Mouse (Mus musculus): ENCODE measurements around the gene Polrmt. TPM values are rescaled to one million over a fixed set of nuclear protein-coding genes. Genes with fewer than 3 reads are reported as not detected.

Polrmt gene
- total and polyA plus RNA-seq, 3 experiments: 13.5 to 50.5 (median 49.0) TPM

GRCm38 (mm10) chr10:79704970-79705360, 41.4 kb downstream of the Polrmt start:
- dilution Hi-C loops (cut with MboI; ENCODE audit: extremely low pct_ligation_motif_present, extremely low pct_unique_long_range_greater_than_20kb, low sequenced_read_pairs) (no loop called here), in situ Hi-C loops (cut with MboI; ENCODE audit: low pct_ligation_motif_present, low pct_unique_long_range_greater_than_20kb, low sequenced_read_pairs) (no loop called here)
- peak overlapping the region; percentile 95 for H3K9ac ChIP-seq (ENCODE audit: insufficient read depth, low read depth)
- H3K36me3 ChIP-seq (replicated peaks in 1 of 2; ENCODE audit: control insufficient read depth in 1 of 2, insufficient read depth in 1 of 2, low read length in 1 of 2): peaks cover 18 to 43% of the 10 kb centered on the region in 2 experiments
- H3K27me3 ChIP-seq (replicated peaks): no peaks in the 10 kb centered on the region
- peak overlapping the region; percentile 82 to 94 (median 87) for H3K4me3 ChIP-seq (replicated peaks in 1 of 3; ENCODE audit: low read depth in 2 of 3, low read length in 2 of 3, poor library complexity in 1 of 3)
- H3K27ac ChIP-seq (ENCODE audit: insufficient read depth, low read depth): no peak overlapping the region
- peak overlapping the region; percentile 64 for H3K4me2 ChIP-seq (ENCODE audit: insufficient read depth, low read depth, poor library complexity, severe bottlenecking)
- TF ChIP-seq MXI1 (IDR thresholded peaks at IDR 0.05; ENCODE audit: low read depth, low read length): 0 out of 2 replicates have a peak, but pooled peaks have one; percentile 5
- TF ChIP-seq SIN3A (IDR thresholded peaks at IDR 0.05; ENCODE audit: low read length): no peak
- no peaks in the 10 kb centered on the region for H3K9me3 ChIP-seq (replicated peaks; ENCODE audit: low read length)
- no peak for DNase-seq (ENCODE audit: extremely low read depth)
- H3K4me1 ChIP-seq (ENCODE audit: control insufficient read depth in 1 of 2, insufficient read depth in 2 of 2): peaks cover 21 to 33% of the 10 kb centered on the region in 2 experiments
- H3K79me2 ChIP-seq (replicated peaks; ENCODE audit: control insufficient read depth, extremely low read depth, insufficient read depth, poor library complexity, severe bottlenecking): peaks cover 46% of the 10 kb centered on the region

GRCm38 (mm10) chr10:79704065-79704969, 42.1 kb downstream of the Polrmt start, which contains the start of gene Bsg:
TSS of gene Bsg (plus strand) at chr10:79704491.
- in situ Hi-C loops (cut with MboI; ENCODE audit: low pct_ligation_motif_present, low pct_unique_long_range_greater_than_20kb, low sequenced_read_pairs): no loop called here
- H3K4me1 ChIP-seq (ENCODE audit: control insufficient read depth in 1 of 2, insufficient read depth in 2 of 2): peaks cover 21 to 33% of the 10 kb centered on the region in 2 experiments
- peak within 1 kb of the TSS; percentile 64 for H3K4me2 ChIP-seq (ENCODE audit: insufficient read depth, low read depth, poor library complexity, severe bottlenecking)
- DNase-seq (ENCODE audit: extremely low read depth): peak; percentile 98
- peak within 1 kb of the TSS; percentile 82 to 94 (median 87) for H3K4me3 ChIP-seq (replicated peaks in 1 of 3; ENCODE audit: low read depth in 2 of 3, low read length in 2 of 3, poor library complexity in 1 of 3)
- H3K79me2 ChIP-seq (replicated peaks; ENCODE audit: control insufficient read depth, extremely low read depth, insufficient read depth, poor library complexity, severe bottlenecking): peaks cover 46% of the 10 kb centered on the region
- H3K9me3 ChIP-seq (replicated peaks; ENCODE audit: low read length): no peaks in the 10 kb centered on the region
- H3K36me3 ChIP-seq (replicated peaks in 1 of 2; ENCODE audit: control insufficient read depth in 1 of 2, insufficient read depth in 1 of 2, low read length in 1 of 2): peaks cover 12 to 36% of the 10 kb centered on the region in 2 experiments
- dilution Hi-C loops (cut with MboI; ENCODE audit: extremely low pct_ligation_motif_present, extremely low pct_unique_long_range_greater_than_20kb, low sequenced_read_pairs): no loop called here
- no peak within 1 kb of the TSS for H3K27ac ChIP-seq (ENCODE audit: insufficient read depth, low read depth)
- peak within 1 kb of the TSS; percentile 95 for H3K9ac ChIP-seq (ENCODE audit: insufficient read depth, low read depth)
- H3K27me3 ChIP-seq (replicated peaks): no peaks in the 10 kb centered on the region
- TF ChIP-seq SMC3 (IDR thresholded peaks at IDR 0.05; ENCODE audit: low read depth, low read length) (peak; percentile 19; the same call in 1 of the 2 replicates), MXI1 (IDR thresholded peaks at IDR 0.05; ENCODE audit: low read depth, low read length) (peak; percentile 65; the same call in 1 of the 2 replicates), CHD1 (IDR thresholded peaks at IDR 0.05; ENCODE audit: low read depth, low read length) (no peak; the same call in 1 of the 2 replicates), MEF2A (IDR thresholded peaks at IDR 0.05; ENCODE audit: borderline replicate concordance, low read depth, low read length) (no peak), E2F4 (IDR thresholded peaks at IDR 0.05; ENCODE audit: insufficient replicate concordance, low read depth, low read length) (peak; percentile 65; the same call in 1 of the 2 replicates), ETS1 (conservative IDR thresholded peaks at IDR 0.05; ENCODE audit: low read depth, low read length) (no peak), BHLHE40 (IDR thresholded peaks at IDR 0.05; ENCODE audit: low read depth, low read length) (peak; percentile 92), EP300 (IDR thresholded peaks at IDR 0.05; ENCODE audit: low read length) (no peak), KAT2A (IDR thresholded peaks at IDR 0.05; ENCODE audit: insufficient replicate concordance, low read length) (no peak), JUN (IDR thresholded peaks at IDR 0.05; ENCODE audit: insufficient read depth, low read depth, low read length) (no peak), UBTF (IDR thresholded peaks at IDR 0.05; ENCODE audit: low read depth, low read length) (no peak), IRF4 (IDR thresholded peaks at IDR 0.05; ENCODE audit: low read depth, low read length) (peak; percentile 8; the same call in 1 of the 2 replicates), POLR2AphosphoS2 (IDR thresholded peaks at IDR 0.05; ENCODE audit: low read depth, low read length) (peak; percentile 88), NRF1 (IDR thresholded peaks at IDR 0.05; ENCODE audit: low read depth, low read length) (peak; percentile 80), ZC3H11A (IDR thresholded peaks at IDR 0.05; ENCODE audit: low read depth, low read length) (no peak), USF2 (conservative IDR thresholded peaks at IDR 0.05; ENCODE audit: low read depth, low read length) (peak; percentile 92), JUND (conservative IDR thresholded peaks at IDR 0.05; ENCODE audit: low read depth, low read length) (no peak), CTCF (conservative IDR thresholded peaks at IDR 0.05 in 1 of 2, IDR thresholded peaks at IDR 0.05 in 1 of 2; ENCODE audit: low read depth in 2 of 2, low read length in 2 of 2) (peak; percentile 9 to 56; a peak in 2 of 4 replicates), ZMIZ1 (IDR thresholded peaks at IDR 0.05; ENCODE audit: low read depth, low read length) (peak; percentile 96), MAX (IDR thresholded peaks at IDR 0.05; ENCODE audit: low read length) (peak; percentile 97), MAFK (IDR thresholded peaks at IDR 0.05; ENCODE audit: insufficient replicate concordance, low read length) (no peak), CHD2 (IDR thresholded peaks at IDR 0.05; ENCODE audit: low read length) (no peak), SIN3A (IDR thresholded peaks at IDR 0.05; ENCODE audit: low read length) (peak; percentile 45; the same call in 1 of the 2 replicates), PAX5 (IDR thresholded peaks at IDR 0.05; ENCODE audit: low read length) (no peak), ZKSCAN1 (IDR thresholded peaks at IDR 0.05; ENCODE audit: borderline replicate concordance, low read depth, low read length) (no peak), TBP (conservative IDR thresholded peaks at IDR 0.05; ENCODE audit: low read depth, low read length) (0 out of 2 replicates have a peak, but pooled peaks have one; percentile 73), NELFE (IDR thresholded peaks at IDR 0.05; ENCODE audit: low read depth, low read length) (peak; percentile 98), MAZ (IDR thresholded peaks at IDR 0.05; ENCODE audit: low read depth, low read length) (peak; percentile 77), POLR2A (IDR thresholded peaks at IDR 0.05; ENCODE audit: low read depth, low read length) (peak; percentile 99), HCFC1 (IDR thresholded peaks at IDR 0.05; ENCODE audit: low read depth, low read length) (peak; percentile 64)
